Mouse (Mus musculus) gastrocnemius, adult 18-20 months (tissue): ENCODE results near the gene Gcnt2. TPM values are rescaled to one million over a fixed set of nuclear protein-coding genes. Genes with fewer than 3 reads are reported as not detected.

Experiments
- DNase-seq: peaks from one replicate; pipeline ENCODE4 v3.0.0; 2021; ENCODE audit warnings: low spot score
- total RNA-seq, 2 experiments: library from RNA; stranded (reverse); gene quantifications; 2 replicates each; pipeline ENCODE4 v1.2.3; 2021

The Gcnt2 gene
- total RNA-seq, 2 experiments from 2014 or later, result 9.5 to 19.4 TPM

GRCm38 (mm10) chr13:40937586-40937985, 78.0 kb downstream of the Gcnt2 start:
- DNase-seq, result no peak

GRCm38 (mm10) chr13:40938485-40939357, 79.2 kb downstream of the Gcnt2 start:
- peak; percentile 43 for DNase-seq

- DNase-seq, result no peak
Observed at GRCm38 (mm10) chr13:40943066-40943465, 83.5 kb downstream of the Gcnt2 start.

DNA sequence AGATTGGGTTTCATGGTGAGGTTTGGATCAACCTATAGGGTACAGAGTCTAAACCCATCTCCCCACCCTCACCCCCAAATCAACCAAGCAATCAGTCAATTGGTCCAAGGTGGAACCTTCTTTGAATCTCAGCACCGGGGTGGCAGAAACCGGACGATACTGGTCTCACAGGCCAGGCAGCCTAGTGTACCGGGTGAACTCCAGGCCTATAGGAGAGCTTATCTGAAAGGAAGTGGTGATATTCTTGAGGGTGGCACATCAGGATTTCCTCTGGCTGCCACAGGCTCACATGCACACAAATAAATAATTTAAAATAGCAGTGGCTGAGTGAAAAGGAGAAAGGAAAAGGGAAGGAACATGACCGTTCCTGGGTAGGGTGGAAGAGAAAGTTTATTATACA, 84.4 kb downstream of the Gcnt2 start:
- DNase-seq, result no peak

GRCm38 (mm10) chr13:40944346-40944745, 84.8 kb downstream of the Gcnt2 start:
- no peak for DNase-seq

DNA sequence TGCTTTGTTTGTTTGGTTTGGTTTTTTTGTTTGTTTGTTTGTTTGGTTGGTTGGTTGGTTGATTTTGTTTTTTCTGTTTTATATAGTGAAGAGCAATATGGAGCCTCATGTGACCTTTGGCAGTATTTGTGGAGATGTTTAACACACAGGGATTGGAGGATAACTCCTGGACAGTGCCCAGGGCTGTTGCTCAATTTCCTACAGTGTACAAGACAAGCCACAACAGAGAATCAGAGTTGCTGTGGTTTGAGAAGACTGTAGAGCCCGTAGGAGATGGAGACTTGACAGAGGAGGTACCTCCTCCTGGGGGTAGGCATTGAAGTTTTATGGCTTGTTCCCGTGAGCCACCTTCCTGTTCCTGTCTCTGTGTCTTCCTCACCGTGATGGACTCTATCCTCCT, 87.0 kb downstream of the Gcnt2 start:
- DNase-seq, result no peak

DNA sequence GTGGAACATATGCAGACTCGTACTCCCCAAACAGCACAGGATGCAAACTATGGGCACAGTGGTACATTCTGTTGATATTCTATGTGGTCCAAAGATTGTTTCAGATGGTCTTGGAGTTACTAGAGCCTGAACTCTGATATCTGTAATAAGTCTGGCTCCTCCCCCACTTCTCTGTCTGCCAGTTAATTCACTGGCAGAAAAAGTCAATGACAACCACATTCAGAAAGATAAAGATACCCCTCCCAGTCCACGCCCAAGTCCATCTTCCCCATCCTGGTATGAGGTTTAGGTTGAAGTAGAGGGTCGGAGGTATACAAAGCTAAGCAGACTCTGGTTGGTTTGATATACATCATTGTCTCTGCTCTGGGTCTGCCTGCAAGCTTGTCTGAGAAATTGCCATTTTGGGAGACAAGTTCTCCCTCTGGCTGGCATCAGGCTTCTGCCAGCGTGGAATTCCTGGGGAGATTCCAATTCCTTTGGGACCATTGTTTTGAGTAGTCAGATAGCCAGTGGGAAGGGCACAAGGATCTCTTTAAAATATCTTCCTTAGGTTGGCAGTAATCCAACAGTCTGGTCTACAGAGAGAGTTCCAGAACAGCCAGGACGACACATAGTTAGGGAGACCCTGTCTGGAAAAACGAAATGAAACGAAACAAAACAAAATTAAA, 88.1 kb downstream of the Gcnt2 start:
- no peak for DNase-seq

DNA sequence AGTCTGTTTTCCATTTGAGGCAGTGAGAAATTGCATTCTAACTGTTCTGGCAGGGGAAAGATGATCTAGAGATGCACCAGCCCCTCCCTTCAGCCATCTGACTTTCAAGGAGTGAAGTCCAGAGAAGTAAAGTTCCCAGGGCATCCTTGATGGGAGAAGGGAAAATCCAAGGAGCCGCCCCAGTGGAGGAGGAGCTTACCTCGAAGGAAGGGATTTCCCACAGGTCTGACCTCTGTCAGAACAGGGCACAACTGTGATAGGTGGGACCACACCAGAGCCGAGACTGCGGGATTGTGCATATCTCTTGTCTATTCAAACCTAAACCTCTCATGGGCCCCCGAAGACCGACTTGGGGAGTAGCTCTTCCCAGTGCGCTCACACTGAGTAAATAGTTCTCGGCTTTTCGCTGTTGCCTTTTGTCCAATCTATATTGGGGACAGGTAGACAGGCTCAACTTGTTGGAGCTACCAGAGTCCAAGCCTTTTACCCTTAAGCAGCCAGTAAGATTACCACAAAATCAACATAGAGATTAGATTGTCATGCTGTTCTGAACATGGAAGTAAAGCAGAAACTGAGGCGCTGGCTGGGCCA, 91.9 kb downstream of the Gcnt2 start:
- no peak for DNase-seq

GRCm38 (mm10) chr13:40953231-40953630, 93.7 kb downstream of the Gcnt2 start:
- no peak for DNase-seq

- DNase-seq, result no peak
Observed at GRCm38 (mm10) chr13:40955773-40956172, 96.2 kb downstream of the Gcnt2 start.

DNA sequence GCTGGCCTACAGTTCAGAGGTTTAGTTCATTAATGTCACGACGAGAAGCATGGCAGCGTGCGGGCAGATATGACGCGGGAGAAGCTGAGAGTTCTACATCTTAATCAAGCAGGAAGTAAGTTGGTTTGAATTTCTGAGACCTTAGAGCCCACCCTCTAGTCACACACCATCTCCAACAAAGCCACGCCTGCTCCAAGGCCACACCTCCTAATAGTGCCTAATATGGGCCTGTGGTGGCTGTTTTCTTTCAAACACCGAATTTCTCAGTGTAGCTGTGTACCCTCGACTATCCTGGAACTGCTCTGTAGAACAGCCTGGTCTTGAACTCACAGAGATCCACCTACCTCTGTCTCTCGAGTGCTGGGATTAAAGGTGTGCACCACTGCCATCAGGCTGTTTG, 108.1 kb downstream of the Gcnt2 start:
- no peak for DNase-seq

- no peak for DNase-seq
Observed at GRCm38 (mm10) chr13:40968564-40968963, 109.0 kb downstream of the Gcnt2 start.

DNA sequence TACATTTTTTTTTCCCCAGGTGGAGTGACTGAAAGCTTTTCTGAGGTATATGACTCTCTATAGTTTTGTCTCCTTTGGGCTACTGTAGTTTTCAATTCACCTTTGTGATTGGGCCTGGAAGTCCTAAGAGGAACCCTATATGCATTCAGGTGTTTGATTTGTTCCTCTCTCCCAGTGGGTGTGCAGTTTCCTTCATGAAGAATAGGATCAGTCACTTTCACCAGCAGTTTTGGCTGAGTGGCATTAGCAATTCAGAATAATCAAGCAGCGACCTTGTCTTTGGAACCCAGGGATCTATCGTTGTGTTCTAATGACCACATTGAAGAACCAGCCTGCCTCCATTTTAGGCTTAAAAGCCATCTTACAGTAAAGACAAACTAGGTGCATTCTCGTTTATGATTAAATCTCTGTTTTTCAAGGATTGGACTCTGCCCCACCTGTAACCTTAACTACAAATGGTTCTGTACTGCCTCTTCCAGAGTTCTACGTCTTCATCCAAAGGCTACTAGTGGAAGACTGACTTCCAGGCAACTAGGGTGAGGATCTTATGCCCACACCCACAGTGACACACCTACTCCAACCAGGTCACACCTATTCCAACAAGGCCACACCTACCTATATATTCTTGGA, 110.3 kb downstream of the Gcnt2 start:
- no peak for DNase-seq

DNA sequence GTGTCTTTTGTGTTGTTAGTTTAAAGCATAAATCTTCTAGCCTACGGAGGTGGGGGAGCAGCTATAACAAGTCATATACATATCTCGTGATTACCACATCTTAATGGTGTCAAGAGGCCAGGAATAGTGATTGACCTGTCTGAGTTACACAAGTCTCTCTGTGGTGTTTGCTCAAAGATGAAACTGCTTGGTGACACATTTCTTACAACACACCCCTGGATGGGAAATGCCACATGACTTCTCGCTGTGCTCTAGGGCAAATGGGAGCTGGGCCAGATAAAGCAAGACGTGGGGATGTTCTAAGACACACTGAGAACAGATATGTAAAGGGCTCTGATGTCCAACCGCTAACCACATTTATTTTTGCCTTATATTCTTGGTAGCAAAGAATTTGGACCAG, 111.7 kb downstream of the Gcnt2 start:
- DNase-seq, result no peak

DNA sequence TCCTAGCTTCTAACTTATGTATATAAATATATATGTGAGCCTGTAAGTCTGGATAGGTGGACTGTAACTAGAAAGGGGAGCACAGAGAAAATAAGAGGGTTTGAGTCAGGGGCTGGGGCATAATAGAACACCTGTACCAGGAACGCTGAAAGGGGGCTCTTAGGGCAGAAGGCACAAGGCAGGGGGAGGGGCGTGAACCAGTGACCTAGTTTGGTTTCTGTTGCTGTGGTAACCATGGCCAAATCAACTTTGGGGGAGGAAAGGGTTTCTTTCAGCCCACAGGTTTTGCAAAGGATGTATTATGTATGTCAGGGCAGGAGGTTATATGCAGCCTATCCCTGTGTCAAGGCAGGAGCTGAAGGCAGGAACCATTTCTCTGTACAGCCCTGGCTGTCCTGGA, 112.3 kb downstream of the Gcnt2 start:
- DNase-seq, result no peak

DNA sequence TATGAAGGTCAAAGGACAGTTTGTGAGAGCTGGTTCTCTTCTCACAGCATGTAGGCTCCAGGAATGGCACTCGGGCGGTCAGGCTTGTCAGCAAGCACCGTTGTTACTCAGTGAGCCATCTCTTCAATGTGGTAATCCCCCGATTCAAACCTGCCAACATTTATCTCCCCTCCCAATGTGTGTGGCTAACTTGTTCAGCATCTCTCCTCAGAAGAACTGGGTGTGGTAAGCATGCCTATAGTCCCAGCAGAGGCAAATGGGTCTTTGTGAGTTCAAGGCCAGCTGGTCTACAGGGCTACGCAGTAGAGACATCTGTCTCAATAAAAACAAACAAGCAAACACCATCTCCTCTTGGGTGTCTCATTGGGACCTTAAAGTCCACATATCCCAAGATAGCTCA, 113.4 kb downstream of the Gcnt2 start:
- DNase-seq, result no peak

DNA sequence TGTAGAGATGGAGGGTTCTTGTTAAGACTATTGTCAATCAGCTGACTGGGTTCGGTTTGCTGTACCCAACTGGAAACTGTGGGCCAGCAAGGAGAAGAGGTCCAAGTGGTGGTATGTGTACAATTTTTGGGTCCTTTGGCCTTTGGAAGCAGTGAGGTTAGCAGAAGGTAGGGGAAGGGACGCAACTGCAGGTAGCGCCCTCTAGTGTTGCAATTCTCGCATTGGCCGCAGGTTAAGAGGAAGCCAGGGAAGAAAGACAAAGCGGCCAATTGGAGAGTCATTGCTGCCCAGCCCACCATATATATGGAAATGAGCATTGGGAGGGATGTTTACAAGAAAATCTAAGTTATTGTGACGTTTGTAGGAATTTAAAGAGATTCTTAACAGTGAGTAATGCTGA, 118.1 kb downstream of the Gcnt2 start:
- DNase-seq, result peak; percentile 67

DNA sequence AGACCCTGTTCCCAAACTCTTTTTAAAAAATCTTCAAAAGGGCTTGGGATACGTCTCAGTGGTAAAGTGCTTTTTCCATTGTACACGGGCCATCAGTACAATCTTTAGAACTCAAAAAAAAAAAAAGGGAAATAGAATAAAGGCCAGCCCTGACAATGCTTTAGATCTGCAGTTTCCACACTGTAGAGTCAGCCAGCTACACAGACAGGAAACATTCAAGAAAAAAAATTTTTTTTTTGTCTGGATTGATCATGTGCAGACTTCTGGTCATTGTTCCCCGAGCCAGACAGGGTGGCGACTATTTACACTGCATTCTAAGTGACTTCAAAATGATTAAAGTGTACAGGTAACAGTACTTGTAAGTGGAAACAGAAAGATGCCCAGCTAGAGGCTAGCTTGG, 119.1 kb downstream of the Gcnt2 start:
- DNase-seq, result no peak

GRCm38 (mm10) chr13:40979321-40979720, 119.8 kb downstream of the Gcnt2 start:
- DNase-seq, result no peak

DNA sequence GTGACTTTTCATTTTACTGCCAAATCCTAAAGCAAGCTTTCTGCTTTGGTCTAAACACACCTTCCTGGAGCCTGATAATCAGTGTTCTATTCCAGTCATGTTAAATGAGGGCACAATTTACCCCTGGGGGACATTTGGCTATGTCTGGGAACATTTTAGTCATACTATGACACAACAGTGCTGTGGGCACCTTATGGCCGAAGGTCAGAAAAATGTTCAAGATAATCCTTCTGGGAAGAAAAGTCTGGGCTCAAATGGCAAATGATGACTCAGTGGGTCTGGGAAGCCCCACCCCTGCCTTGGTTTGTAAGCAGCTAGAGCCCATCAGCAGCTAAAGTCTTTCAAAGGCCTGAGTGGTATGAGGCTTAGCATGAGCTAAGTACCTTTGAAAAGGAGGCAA, 123.2 kb downstream of the Gcnt2 start:
- DNase-seq, result no peak

GRCm38 (mm10) chr13:40986081-40986480, 126.5 kb downstream of the Gcnt2 start:
- DNase-seq, result no peak
